Mouse (Mus musculus): ENCODE measurements around the gene Fam151a.

- TF ChIP-seq NANOG (IDR thresholded peaks at IDR 0.05; ENCODE audit: borderline replicate concordance, low read length) (no peak), CTCF (conservative IDR thresholded peaks at IDR 0.05; ENCODE audit: low read length) (no peak)
Observed at GRCm38 (mm10) chr4:106693841-106694430, 39.8 kb upstream of the Fam151a start.
